Mouse (Mus musculus): Measurements from ENCODE around the gene Fsd2.

Fsd2 gene

DNA sequence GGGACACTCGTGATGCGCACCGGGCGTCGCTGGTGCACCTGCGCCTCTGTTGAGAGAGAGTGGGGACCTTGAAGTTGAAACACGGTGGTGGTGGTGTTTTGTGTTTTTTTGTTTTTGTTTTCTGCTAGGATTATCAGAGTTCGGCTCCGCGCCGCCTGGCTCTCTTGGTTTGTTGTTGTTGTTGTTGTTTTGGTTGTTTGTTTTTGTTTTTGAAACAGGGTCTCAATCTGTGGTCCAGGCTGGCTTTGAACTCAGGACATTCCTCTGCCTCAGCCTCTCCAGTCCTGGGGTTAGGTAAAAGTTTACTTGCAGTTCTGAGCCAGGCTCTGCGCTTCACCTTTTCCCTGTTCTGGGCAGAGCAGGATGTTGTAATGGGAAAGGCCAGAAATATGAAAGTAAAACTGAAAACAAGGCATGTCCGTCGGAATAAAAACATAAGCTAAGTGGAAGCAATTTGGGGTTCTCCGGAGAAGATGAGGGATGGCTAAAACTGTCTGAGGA lies 5.2 kb upstream of the Fsd2 start:
- DNase-seq (ENCODE audit: low spot score in 2 of 2): no peak

DNA sequence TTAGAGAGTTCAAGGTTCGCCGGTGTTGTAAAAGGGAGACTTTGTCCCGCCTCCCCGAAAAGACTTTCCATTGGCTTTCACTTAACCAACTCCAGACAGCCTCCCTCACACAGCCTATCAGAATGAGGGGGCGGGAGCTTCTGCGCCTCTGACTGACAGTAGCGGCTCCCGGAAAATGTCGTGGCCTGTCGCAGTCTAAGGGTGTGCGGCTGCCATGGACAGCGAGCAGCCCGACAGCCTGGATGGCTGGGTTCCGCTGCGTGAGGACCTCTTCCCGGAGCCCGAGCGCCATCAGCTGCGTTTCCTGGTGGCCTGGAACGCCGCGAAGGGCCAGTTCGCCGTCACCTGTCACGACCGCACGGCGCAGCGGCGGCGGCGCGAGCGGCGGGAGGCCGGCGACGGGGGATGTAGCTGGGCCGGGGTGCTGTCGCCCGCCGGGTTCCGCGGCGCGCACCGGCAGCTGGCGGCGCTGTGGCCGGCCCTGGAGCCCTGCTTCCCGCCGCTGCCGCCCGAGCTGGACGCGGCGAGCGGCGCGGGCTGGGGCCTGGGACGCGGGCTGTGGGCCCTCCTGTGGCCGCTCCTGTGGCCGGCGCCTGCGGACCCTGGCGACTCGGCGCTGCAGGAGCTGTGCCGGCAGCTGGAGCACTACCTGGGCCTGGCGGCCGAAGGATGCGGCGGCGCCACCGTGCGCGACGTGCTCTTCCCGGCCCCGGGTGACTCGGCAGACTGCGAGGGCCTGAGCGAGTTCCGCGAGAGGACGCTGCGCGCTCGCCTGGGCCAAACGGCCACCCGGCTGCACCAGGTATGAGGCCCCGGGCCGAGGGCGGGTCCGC lies 4.6 kb upstream of the Fsd2 start, which contains the start of gene Whamm:
TSS of gene Whamm (plus strand) at position 159 of the 833 bp plus-strand sequence.
- peak; percentile 89 to 90 for DNase-seq (ENCODE audit: low spot score in 2 of 2)

DNA sequence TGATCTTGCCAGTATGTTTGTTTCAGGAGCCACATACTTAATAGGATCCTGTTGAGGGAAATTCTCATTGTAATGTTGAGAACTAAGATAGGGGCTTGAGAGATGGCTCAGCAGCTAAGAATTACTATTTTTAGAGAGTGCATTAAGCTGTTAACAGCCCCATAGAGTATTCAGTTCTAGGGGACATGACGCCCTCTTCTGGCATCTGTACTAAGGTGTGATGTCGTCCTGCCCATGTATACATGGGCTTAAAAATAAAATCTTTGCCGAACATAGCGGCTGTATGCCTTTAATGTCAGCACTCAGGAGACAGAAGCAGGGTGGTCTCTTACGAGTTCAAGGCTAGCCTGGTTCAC lies 4.0 kb upstream of the Fsd2 start:
- DNase-seq (ENCODE audit: low spot score in 2 of 2): no peak

DNA sequence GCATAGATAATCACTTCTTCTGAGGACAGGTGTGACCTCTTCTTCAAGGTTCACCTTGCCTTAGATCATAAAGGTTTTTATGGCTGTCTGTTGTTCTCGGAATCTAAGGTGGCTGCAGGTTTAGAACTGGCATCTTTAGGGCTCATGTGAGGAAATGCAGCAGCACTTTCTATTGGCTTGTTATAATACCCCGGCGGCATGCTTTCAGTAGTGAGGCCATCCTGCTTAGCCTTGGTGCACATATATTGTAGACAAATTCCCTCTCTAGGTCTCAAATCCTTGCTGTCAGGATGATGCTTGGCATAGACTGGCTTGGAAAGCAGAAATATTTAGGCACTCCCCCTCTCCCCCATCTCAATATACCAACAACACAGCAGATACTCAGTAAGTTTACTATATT lies 3.5 kb upstream of the Fsd2 start:
- no peak for DNase-seq (ENCODE audit: low spot score in 2 of 2)

DNA sequence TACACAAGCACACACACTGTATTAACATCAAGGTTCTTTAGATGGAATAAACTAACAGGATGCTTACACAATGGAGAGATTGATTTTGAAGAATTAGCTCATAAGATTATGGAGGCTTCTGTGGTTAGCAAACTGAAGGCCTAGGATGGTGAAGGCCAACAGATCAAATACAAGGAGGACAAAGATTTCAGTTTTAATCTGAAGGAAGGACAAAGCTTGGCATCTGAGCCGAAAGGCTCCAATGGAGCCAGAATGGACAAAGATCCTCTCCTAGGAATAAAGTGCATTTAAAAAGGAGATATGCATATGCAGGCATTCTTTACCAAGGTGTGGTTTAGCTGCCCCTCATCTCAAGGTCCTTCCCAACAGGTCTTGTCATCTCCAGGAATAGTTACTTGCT lies 3.1 kb upstream of the Fsd2 start:
- DNase-seq (ENCODE audit: low spot score in 2 of 2): no peak

DNA sequence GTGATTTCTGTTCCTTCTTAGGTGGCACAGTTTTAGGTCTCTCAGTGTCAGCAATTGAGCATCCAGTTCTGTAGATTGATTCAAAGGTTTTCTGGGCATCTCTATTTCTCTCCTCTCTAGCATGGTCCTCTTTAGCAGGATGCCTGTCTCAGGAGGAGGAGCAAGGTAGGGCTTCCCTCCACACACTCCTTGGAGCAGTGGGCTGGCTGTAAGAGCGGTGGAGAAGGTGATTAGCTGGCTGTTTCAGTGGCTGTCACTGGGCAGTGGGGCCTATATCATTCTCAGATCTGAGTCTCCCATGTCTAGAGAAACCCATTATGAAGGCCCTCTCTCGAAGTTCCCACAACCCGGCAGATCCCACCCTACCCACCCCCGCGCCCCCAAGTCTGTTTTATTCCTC lies 652 bp upstream of the Fsd2 start:
- DNase-seq (ENCODE audit: low spot score in 2 of 2): no peak

DNA sequence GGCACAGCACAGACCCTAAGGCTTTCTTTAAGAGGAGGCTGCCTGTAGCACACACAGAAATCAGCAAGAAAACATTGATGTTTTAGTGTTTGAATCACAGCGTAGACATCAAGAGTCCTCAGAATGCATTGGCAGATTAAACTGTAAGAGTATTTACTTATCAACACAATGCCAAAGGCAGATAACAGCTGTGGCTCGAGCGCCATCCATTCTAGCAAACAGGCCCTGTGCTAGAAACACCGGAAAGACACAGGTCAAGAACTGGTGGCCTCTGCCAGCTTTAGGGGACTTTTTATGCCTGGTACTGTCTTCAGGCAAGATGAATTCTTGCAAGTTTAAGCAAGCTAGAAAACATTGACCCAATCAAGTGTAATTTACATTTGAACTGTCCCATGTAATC lies 412 bp downstream of the Fsd2 start:
- DNase-seq (ENCODE audit: low spot score in 2 of 2): no peak

DNA sequence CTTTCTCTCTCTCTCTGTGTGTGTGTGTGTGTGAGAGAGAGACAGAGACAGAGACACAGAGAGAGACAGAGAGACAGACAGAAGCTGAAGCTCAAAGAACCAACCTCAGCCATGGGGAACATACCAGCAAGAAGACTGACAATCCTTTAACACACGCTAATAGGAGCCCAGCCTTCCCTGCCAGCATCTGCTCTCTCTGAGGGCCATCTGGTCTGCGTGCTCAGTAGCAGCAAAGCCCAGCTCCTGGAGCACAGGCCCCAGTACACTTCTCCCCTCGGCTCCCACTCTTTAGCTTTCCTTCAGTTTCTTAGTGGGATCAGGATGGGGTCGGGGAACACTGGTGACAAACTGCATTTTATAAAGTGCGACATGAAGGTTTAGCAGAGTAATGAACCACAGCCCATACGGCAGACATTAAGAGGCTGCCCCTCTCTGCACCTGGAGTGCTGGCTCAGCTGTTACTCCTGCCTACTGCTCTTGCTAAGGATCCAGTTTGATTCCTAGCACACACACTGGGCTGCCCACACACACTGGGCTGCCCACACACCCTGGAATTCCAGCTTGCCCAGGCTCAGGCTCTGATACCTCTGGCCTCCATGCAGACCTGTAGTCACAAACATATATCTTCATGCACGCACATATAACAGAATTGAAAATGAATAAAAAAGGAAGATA lies 1.2 kb downstream of the Fsd2 start:
- no peak for DNase-seq (ENCODE audit: low spot score in 2 of 2)

DNA sequence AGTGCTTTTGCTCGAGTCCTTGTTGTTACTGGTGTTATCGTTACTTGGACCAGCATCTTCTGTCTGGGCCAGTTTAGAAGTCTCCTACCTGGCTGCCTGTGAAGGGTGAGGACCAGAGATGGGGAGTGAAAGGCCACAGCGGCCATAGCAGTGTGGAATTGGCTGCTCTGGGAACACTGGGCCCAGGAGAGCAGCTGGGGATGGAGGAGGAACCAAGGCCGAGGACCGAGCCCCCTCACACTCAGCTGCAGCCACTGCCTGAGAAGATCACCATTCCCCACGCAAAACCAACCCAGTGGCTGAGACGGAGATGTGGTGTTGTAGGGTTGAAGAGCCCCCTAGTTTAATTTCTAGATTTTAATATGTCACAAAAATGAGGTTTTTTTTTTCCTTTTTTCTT lies 2.0 kb downstream of the Fsd2 start:
- DNase-seq (ENCODE audit: low spot score in 2 of 2): no peak

DNA sequence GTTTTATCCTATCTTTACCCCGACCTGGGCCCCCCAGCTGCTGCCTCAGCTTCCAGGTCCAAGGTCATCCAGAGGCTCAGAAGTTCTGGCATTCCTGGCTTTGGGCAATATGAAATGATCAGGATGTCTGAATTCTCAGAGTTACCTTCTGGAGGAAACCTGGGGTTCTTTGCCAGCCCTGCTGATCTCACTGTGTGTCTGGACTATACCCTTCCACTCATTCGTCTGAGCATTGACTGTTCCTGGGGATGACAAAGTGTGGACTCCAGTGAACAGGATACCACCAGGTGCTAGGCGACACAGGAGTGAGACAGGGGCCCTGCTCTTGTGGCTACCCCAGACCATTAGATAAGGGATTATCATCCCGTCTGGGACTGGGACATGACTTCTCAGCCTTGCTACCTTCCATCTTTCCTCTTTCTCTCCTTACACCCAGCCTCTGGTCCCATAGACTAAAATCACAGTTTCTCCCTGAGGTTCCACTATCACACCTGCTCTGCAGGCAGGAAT lies 3.2 kb downstream of the Fsd2 start:
- DNase-seq (ENCODE audit: low spot score in 2 of 2): no peak

DNA sequence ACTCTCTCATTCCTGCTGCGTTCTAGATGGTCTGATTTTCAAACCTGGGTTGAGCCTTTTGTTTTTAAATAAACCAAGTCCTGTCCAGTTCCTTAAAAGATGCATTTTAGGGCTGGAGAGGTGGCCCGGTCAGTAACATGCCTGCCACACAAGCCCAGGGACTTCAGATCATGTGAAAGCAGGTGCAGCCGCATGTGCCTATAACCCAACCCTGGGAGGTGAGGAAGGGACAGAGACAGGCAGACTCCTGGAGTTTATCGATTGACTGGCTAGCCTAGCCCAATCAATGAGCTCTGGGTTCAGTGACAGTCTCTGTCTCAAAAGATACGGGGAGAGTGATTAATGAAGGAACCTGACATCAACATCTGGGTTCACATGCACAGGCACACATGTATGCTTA lies 5.5 kb downstream of the Fsd2 start:
- no peak for DNase-seq (ENCODE audit: low spot score in 2 of 2)

DNA sequence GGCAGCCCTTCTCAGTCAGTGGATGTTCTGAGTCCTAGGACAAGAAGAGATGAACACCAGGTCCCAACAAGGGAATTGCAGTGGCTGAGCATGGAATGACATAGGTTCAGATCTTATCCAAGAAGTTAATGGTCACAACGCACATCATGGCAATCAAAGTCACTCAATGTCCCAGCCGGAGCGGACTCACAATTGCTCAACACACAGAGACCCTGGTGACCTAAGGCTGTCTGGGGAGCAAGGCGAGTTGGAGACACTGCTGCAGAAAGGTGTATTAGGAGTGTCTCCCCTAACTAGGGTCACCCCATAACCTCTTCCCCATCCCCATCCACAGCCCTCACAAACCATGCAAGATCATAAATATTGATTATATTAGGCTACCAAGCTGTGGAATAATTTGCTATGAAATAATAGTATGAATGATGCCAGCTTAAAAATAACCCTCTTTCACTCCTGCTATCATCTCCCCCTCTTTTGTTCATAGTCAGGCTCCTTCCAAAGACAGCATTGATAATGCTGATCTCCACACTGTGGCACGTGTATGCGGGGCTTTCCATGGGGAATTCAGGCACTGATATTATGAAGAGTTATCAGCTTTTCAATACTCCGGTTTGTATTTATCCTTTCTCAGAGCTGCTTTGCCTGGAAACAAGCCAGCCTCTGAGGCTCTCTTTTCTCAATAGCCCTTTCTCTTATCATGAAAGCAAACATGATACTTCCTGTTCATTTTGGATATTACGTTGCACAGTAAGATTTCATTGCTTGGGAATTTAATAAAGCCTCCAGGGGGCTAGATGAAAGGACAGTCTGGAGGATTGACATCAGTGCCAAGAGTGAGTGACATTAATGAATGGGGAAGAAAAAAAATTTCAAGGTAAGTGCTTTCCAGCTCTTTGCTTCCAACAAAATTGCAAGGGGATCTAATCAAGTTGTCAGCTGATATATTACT lies 6.4 kb downstream of the Fsd2 start:
- no peak for DNase-seq (ENCODE audit: low spot score in 2 of 2)

DNA sequence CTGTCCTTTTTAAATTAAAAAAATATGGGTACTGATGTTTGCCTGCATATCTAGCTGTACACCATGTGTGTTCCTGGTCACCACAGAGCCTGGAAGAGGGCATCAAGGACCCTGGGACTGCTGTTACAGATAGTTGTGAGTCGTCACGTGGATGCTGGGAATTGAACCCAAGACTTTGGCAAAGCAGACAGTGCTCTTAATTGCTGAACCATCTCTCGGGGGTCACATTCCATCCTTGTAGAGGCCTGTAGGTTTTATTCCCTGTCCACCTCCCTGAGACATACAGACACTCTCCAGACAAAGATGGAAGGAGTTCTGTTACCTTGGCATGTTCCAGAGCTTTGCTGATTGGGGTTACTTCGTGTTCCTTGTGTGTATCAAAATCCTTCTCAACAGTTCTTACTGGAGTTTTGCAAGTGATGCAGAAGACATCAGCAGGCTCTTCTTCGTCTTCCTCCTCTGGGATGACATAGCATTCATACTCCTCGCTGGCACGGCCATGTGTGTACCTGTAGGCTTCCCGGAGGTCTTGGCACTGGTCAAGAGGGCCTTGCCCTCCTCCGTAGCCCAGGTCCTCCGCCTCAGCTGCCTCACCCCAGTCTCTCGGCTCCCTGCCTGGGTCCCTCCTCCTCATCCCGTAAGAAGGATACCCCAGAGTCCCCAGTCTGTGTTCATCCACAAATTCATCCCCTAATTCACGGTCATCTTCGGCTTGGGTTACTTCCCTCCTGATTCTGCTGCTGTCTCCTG lies 7.3 kb downstream of the Fsd2 start:
- DNase-seq (ENCODE audit: low spot score in 2 of 2): no peak

DNA sequence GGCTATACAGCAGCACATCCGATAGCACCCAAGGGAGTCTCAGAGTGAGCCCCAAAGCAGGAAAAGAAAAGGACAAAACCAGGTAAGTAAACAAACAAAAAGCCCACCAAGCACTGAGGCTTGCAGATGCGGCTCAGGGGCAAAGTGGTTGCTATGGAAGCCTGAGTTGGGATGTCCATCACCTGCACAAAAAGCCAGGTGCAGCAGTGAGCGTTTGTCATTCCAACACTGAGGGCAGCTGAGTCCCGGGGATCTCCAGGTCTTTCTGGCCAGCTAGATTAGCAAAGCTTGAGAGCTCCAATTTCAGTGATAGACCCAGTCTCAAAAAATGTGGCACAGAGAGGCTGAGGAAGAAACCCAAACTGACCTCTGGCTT lies 8.8 kb downstream of the Fsd2 start:
- DNase-seq (ENCODE audit: low spot score in 2 of 2): no peak

DNA sequence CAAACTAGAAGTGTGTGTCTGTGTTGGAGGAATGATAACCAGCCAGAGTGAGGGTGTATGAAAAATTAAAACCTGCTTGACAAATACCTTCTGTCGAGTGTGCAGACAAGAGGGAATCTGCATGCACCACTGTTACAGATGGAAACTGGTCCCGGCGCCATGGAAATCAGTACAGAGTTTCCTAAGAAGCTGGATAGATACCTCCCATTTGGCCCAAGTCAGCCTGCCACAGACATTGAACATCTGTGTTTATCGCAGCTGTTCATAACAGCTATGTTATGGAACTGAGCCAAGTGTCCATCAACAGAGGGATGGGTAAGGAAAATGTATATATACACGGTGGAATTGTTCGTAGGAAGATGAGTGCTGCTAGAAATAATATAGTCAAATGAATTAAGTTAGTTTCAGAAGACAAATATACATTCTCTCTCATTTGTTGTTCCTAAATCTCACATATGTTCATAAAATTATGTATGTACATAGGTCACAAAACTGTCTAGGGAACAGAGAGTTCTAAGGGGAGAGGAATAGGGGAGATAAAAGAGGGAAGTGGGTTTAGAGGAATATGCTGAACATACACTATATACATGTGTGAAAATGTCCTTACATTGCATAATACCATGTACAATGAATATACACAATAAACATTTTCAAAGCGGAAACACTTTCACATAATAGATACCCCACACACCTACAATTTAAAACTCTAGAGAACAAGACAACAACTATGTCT lies 9.3 kb downstream of the Fsd2 start:
- no peak for DNase-seq (ENCODE audit: low spot score in 2 of 2)

DNA sequence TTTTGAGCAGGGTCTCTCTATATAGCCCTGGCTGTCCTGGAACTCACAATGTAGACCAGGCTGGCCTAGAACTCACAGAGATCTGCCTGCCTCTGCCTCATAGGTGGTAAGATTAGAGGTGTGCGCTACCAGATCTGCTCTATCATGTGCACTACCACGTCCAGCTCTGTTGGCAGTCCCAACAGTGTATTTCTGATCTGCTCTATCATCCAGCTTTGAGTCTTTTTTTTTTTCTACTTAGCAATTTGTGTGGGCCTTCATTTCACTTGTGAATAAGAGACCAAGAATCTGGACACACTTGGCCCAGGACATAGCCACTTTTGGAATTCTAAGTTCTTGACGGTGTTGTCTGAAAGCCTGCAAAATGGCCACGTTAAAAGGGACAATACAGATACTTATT lies 9.9 kb downstream of the Fsd2 start:
- DNase-seq (ENCODE audit: low spot score in 2 of 2): no peak

DNA sequence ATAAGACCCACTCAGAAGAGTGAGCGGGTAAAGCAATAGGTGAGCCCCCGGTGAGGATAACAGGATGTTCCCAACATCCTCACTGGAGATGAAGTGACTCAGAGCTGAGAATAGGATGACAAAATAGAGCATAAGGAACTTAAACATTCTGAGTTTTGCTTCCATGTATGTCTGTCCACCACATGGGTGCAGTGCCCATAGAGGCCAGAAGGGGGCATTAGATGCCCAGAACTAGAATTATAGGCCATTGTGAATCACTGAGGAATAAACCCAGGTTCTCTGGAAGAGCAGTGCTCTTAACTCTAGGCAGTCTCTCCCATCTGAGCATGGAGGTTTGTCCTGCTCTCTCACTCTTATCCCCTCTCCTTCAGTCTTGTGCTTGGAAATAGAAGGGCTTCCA lies 12.4 kb downstream of the Fsd2 start:
- peak in 1 of 2 experiments; percentile 42 for DNase-seq (ENCODE audit: low spot score in 2 of 2)

DNA sequence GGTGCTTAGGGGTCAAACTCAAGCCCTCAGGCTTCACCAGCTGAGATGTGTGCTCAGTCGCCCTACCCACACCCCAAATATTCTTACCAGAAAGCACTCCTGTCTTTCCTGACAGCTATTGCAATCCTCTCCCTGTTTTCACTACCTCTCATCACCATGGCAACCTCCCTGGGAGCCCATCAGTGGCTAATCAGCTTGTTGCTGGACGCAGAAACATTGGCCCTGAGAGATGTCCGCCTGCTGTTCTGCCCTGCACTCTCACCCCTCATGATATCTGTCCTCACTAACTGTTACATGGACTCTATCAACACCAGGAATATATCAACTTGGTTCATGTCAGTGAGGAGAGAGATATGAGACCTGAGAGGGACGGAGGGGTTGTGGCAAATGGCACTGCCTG lies 13.2 kb downstream of the Fsd2 start:
- no peak for DNase-seq (ENCODE audit: low spot score in 2 of 2)

DNA sequence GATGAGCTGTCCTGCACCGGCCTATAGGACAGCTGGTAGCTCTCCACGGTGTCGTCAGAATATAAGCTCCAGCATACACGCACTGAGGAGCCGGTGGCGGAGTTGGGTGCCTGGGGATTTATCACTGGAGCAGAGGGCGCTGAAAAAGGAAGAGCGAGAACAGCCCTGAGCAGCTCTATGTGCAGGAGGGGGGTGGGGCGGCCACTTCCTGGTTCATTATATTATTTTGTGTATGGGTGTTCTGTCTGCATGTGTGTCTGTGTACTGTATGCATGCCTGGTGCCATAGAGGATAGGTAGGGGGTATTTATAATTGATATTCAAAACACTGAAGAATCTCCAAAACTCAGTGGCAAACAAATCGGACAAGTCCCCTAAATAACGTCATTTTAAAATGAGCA lies 17.9 kb downstream of the Fsd2 start:
- no peak for DNase-seq (ENCODE audit: low spot score in 2 of 2)

DNA sequence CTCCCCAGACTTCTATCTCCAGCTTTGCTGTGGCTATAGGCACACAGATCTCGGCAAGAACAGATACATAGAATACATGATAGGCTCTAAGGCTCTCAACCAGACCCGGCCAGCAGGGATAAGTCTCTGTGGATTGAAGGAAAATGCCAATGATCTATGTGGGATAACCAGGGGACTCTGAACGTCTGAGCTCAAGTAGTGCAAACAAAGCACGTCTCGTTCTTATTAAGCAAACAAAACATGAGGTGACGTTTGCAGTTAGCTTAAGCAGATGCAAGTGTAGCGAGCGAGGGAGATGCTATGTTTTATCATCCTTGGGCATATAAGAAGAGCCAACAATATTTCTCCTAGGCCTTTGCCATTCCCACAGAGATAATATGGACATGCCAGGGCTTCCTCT lies 23.8 kb downstream of the Fsd2 start:
- no peak for DNase-seq (ENCODE audit: low spot score in 2 of 2)

Data from thymus, postnatal 10 days (tissue).